Mouse (Mus musculus) lung, adult 18-20 months (tissue): Measurements from ENCODE around the gene Svs1.

Experiments used
- DNase-seq, 2 experiments: peaks; one replicate each; pipeline ENCODE4 v3.0.0; 2022; ENCODE audit warnings: mixed read lengths in 2 of 2

Svs1 gene

DNA sequence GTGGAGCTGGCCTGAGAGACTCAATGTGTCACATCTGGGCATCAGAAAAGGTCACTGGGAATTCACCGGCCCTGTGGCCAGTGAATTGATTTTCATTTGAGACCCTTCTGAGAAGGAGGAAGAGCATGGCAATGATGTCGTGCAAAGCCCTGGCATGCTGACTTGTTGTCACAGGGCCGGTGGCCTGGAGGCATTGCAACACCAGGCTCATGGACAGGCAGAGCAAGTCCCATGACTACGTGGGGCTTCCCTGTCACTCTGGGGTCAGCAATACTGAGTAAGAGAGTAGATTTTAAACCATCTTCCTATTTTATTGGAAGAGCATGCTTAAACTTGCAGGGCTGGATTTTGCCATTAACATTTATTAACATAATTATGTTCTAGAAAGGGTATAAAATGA, 26.4 kb downstream of the Svs1 start:
- peak in 1 of 2 experiments; percentile 31 for DNase-seq

DNA sequence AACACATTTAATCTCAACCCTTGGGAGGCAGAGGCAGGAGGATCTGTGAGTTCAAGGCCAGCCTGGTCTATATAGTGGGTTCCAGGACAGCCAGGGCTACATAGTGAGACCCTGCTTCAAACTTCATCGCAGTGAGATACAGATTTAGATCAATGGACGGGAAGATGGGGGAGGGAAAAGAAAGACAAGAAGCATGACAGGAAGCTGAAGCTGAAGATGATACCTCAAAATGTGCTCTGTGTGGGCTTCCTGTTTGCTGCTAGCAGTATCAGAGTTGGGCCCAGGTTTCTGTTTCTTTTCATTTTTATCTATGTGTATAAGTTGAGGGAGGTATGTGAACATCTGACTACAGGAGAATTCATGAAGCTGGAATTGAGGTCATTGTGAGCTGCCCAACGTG, 26.8 kb downstream of the Svs1 start:
- DNase-seq, result no peak

DNA sequence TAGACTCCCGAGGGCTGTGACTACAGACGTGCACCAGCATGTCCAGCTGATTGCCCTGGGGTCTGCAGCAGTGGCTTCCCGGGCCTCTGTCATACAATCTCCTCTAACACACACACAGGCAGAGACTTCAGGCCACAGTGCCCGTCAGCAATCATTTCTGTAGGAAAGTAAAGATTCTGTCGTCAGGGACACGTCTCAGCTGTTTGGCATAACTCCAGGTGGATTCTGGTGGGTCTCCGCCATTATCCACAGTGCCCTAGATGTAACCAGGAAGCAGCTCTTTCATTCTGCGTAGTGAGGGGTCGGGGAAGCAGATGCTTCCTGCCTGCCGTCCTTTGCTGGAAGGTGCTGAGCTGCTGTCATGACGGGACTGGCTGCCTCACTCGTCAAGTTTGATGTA, 30.5 kb downstream of the Svs1 start:
- DNase-seq, result no peak

DNA sequence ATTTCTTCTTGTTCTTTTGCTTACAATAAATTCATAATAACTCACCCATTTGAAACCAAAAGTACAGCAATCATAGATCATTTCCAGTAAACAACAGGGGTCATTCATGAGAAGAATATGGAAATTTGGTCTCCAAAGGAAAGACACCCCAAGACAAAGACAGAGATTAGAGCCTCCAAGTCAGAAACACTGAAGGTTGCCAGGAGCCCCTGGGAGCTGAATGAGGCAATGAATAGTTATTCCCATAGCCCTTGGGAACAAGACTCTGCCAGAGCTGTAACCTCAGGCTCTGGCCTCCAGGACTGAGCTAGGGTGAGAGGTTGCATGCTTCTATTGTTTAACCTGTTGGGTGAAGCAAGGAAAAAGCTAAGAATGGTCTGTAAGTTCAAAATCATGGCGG, 32.7 kb downstream of the Svs1 start:
- no peak for DNase-seq

DNA sequence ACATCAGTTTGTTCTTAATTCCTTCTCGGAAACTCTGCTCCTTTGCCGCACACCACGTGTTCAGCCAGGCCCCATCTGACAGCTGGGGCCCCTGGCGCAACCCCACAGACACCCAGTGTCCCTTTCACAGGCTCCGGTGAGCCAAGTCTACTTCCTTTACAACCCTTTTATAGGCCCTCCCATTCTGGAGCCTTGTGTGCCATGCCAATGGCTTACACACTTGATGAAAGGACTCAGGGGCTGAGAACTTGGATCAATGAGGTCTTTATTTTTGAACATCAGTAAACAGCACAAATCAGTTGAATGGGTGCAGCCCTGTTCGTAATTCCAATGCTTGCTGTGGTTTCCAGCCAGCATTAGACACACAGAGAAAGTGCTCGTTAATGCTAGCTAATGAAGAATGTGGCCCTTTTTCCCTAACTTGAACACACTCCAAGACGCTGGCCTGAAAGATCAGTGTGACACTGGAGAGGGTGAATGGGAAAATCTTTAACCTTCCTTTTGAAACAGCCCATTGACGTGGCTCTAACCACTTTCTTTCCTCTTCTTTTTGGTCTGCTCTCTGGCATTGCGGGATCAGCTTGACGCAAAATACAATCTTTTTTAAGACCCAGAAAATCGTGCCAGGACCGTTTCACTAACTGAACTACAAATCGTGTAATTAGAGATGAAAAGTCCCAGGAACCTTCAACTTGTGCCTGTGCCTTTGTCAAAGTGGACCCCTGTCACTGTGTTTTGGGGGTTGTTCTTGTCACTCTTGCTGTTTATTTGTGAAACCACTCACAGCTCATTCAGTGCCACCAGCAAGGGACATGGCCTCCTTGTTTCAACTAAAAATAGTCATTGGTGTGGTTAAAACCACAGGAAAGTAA, 34.7 kb downstream of the Svs1 start:
- DNase-seq, result peak in 1 of 2 experiments; percentile 23

DNA sequence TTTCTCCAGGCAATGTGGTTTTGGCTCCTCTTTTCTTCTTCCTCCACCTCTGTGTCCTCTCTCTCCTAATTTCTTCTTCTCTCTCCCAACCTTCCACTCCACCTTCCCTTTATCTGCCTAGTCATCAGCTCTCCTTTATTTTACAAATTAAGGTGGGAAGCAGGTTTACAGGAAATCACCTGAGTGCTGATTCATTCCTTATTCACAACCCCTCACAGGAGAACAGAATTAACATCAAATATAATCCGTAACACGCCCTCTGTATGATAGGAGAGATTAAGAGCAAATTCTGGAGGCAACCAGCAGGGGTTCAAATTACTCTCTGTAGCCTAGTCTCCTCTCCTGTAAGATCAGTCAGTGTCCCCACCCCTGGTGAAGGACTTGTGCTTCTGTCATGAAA, 35.7 kb downstream of the Svs1 start:
- DNase-seq, result no peak

DNA sequence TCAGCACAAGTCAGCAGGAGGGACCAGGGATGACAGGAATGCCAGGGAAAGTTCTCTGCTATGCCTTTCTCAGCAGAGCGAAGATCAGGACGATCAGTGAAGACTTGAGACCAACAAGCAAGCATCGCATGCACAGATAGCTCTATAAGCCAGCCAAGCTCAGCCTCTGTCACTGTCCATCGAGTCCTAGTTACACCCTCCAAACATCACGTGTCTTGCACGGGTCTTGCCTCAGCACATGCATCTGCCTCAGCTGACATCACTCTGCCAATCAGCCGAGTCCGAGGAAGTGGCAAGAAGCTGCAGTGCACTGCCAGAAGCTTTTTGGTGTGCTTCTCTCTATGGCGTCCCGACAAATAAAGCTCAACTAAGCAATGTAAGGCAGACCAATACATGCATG, 36.7 kb downstream of the Svs1 start:
- no peak for DNase-seq

DNA sequence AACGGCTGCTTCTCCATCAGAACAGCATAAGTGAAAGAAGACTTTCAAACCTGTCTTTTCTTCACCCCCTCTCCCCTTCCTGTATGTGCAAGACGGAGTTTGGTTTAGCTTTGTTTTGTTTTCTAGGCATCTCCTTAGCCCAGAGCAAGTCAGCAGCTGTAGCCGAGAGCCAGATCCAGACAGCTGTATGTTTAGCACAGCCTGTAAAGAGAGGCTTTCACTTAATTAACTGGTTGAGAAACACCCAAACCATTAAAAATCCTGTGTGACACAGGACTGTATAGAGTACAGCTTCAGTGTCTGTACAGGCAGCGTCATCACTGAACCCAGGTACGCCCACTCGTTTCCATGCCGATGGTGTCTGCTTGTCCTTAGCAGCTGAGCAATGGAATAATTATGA, 38.6 kb downstream of the Svs1 start:
- DNase-seq, result no peak

DNA sequence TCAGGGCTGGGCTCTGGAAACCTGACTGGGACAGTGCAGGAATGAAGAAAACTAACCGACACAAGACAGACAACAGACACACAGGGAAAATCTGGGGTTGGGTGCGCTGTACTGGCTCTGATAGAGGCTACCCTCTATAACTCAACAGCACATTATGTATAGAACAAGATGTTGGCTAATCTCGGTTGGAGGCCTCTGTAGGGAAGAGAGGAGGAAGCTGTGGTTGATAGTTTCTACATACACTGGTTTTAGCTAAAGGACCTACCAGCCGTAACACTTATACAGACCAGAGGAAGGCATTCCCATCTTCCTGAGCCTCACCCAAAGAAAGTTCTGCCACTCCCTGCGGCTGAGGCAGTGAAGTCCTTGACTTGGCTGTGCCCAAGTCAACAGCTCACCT, 39.8 kb downstream of the Svs1 start:
- DNase-seq, result no peak

DNA sequence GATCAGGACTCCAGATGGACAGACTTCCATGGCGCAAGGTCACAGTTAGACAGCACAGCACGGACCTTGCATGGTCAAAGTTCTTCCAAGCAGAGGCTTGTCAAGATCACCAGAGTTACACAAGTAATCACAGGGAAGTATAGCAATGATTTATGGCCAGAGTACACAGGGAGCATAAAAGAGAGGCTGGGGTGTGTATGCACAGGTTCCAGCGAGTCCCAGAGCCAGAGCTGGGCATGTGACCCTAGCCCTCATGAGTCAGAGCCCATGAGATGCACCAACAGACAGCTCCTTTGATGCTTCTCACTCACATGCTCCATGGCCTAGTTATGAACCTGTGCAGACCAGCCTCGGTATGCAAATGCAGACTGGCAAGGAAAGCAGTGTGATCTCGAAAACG, 41.4 kb downstream of the Svs1 start:
- DNase-seq, result no peak

DNA sequence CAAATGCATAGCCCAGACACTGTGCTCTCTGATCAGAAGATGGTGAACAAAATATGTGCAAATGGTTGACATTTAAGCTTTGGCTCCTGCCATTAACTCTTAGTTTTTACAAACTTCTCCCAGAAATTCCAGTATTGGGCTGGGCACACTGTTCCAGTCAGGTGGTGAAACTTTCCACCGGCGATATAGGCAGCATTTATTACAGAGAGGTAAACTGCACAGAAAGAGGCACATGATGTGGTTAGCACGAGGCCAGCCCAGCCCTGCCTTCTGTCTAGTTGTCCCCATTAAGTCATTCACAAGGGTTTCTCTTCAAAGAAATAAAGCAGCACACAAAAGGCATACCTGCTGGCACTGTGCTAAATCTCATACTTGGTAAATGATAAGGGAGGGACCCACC, 42.0 kb downstream of the Svs1 start:
- DNase-seq, result no peak

DNA sequence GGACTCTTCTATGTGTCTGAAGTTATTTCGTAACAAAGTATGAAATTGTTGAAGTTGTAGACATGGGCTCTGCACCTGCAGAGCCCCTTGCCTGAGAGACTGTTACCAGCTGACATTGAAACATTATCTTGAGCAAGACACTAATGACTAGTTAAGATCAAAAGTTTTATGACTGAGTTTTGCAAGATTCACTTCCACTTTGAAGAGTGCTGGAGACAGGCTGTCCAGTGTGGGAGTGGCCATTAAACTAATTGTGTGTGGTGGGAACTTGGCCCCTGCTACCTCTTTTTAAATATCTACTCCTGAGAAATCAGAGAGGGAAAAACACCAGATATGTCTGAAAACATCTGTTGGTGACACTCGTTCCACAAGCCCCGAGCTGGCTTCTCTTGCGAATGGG, 44.6 kb downstream of the Svs1 start:
- no peak for DNase-seq

DNA sequence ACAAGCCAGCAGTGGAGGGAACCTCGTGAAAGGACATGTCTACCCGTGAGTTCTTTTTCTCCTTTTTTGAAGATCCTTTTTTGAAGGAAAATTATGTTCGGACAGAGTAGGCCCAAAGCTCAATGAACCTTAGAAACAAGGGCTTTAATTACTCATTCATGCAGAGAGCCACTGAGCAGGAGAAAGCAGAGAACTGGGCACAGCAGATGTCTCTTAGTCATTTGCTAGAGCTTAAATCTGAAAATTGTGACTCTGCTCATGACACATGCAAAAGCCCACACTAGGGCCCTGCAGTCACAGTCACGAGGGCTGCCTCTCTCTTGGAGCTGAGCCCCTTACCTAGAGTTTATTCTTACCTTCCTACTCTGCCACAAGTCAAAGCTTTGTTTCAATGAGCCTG, 46.1 kb downstream of the Svs1 start:
- no peak for DNase-seq

DNA sequence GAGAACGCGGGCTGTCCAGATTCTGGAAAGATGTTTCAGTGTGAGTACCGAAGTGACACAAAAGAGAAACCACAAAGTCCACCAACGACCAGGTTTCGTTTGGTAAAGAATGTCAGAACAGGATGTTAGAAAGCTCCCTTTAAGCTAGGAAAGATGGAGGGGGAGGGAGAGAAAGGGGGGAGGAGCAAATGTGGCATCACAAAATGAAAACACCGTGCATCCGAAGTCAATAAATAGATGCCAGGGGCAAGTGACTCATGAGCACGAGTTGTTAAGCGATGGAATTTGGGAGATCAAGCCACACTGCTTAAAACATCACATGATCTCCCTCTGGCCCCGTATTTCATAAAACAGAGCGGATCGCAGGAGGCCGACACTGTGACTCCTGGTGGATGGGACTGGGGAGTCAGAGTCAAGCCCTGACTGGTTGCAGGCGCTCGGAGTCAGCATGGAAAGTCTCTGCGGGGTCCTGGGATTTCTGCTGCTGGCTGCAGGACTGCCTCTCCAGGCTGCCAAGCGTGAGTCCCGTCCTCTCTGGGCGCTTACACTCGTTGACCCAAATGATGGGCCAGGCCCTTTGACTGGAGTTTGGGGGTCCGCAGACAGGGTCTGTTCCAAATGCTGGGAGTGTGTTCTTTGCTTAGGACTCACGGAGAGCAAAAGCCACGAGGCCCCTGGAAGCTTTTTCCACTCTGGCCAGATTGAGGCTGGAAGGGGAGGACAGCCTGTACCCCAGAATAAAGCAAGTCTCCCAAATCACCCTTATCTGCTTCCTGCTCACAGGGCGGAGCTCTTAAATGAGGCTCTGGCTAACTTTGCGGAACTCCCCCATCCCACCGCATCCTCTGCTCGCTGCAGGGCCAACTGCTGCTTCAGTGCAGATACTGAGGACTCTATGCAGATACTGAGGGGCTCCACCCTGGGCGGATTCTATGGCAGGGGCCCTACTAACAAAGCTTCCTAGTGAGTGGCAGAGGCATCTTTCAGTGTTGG, 49.9 kb downstream of the Svs1 start, which contains the start of gene Gpnmb:
Gpnmb (plus strand) TSS at position 272 of the 993 bp plus-strand sequence.
- DNase-seq, result peak; percentile 21 to 46

DNA sequence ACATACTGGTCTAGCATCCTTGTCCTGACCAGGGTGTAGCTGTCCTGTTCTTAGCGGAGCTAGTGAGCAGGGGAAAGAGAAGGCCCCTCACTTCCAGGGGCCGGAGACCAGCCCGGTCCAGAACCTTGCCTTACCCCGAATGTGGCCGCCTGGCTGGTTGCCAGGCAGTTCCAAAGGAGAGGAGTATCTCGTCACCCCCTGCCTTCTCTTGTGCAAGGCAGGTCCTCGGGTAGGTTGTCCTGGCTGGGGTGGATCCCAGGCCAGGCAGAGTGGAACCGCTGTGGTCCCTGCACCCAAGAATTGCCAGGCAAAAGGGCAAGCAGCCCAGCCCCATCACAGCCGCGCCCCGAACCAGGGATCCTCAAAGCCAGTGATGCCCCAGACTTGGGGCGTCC, 50.6 kb downstream of the Svs1 start:
- peak in 1 of 2 experiments; percentile 14 for DNase-seq

DNA sequence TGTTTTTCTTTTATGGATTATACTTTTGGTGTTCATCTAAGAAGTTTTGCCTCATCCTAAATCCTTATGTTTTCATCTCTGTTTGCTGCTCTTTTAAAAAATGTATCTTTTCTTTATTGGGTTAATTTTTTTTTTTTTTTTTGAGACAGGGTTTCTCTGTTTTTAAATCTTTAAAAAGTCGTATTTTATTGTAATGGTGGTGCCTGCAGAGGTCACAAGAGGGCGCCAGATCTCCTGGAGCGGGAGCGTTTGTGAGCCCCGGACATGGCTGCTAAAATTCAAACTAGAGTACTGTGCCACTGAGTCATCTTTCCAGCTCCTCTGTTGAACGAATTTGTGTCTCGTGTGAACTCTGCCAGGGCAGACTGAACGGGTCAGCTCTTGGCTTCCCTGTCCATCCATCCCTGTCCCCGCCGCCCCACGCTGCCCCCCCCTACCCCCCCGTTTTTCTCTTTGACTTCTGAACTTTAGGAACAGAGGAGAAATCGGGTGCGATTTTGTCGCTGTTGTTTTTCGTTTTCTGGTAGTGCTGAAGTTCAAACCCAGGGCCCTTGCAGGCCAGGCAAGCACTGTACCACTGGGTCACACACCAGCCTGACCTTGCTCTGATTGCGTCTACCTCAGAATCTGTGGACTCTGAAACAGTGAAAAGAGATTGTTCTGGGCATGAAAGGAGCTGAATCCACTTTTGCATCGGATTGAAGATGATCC, 53.0 kb downstream of the Svs1 start:
- DNase-seq, result peak; percentile 44 to 47
